Mouse (Mus musculus) kidney, adult 9 months (tissue): ENCODE results near the gene Rps17.

Experiments used
- DNase-seq: peaks from one replicate; pipeline ENCODE4 v3.0.0; 2022

The Rps17 gene

DNA sequence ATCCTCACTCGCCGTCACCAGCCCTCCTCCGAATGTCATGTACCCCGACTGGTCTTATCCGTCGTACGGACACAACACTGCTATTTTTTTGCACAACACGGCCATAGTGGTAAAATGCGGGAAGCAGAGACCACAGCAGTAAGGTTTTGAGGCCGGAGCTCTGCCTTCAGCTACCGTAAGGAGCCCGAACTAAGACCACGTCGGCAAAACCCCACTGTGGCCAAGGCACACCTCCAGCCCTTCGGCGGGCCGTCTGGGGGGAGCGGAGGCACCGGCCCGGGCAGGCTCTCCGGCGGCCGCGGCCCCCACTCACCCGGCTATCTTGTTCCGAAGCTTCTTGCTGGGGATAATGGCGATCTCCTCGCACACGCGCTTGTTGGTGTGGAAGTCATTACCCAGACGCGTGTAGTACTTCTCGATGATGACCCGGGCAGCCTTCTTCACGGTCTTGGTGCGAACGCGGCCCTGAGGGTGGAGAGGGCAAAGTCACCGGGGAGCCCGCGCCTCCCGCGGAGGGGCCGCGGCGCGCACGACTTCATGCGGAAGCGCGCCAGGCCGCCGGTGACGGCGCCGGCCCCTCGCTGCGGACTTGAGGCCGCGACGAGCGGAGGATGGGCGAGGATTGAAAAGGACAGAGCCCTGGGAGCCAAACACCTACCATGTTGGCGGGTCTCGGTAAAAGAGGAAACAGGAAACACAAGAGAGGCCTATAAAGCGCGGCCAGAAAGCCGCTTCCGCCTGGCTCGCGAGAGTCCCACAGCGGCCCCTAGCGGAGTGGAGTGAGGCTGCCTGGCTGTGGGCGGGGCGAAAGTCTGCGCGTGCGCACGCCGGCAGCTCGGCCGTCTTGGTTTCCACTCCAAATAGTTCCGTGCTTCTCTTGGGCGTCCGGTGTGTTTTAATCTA is at the start of gene Rps17:
Rps17 (minus strand) TSS at position 711 of the 903 bp plus-strand sequence.
- peak; percentile 97 for DNase-seq

GRCm38 (mm10) chr7:81379363-81379762 is 34.3 kb upstream of the Rps17 start:
- no peak for DNase-seq

GRCm38 (mm10) chr7:81372337-81372920 is 27.4 kb upstream of the Rps17 start:
- DNase-seq: no peak

- DNase-seq: no peak
These were observed 26.8 kb upstream of the Rps17 start for GRCm38 (mm10) chr7:81371811-81372210.

DNA sequence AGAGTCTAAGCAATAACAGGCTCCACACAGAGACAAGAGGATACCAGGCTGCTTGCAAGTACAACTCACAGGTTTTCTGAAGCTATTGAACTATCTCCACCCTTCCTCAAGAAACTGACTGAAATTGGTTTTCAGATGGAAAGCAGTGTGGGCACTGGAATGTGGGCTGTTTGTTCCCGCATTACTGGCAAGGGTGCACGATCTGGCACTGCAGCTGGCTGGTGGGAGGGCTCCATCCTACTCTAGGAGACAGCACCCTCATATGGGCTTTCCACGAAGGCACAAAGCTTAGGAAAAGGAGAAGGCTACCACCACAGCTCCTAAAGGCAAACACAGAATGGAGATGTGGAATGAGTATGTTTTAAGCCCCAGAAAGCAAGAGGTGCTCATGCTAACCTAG is 24.7 kb upstream of the Rps17 start:
- DNase-seq: no peak

GRCm38 (mm10) chr7:81367946-81368345 is 22.9 kb upstream of the Rps17 start:
- DNase-seq: peak; percentile 24

- no peak for DNase-seq
These were observed 11.9 kb upstream of the Rps17 start for GRCm38 (mm10) chr7:81356975-81357374.

DNA sequence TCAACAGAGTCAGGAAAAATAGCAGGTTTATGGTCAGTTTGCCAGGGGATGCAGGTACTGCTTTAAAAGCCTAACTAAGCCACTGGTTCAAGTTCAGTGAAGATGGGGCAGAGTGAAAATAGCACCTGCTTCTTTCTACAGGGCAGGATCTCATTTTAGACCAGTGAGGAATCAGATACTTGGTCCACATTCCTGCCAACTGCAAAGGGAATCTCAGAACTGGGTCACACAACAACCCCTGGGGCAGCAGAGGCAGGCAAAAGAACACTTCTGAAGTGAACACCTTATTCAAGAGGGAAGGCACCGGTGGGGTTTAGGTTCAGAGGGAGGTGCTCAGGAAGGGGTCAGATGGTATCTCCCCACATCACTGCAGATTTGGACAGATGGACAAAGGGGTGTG is 11.3 kb upstream of the Rps17 start:
- DNase-seq: no peak

- no peak for DNase-seq
These were observed 10.7 kb upstream of the Rps17 start for GRCm38 (mm10) chr7:81355746-81356145.

- no peak for DNase-seq
These were observed 6.8 kb upstream of the Rps17 start for GRCm38 (mm10) chr7:81351826-81352225.

- DNase-seq: no peak
These were observed 3.2 kb upstream of the Rps17 start for GRCm38 (mm10) chr7:81348206-81348605.

GRCm38 (mm10) chr7:81345447-81346170 is 555 bp upstream of the Rps17 start:
- DNase-seq: no peak

- DNase-seq: no peak
These were observed 1.2 kb downstream of the Rps17 start for GRCm38 (mm10) chr7:81343831-81344230.

DNA sequence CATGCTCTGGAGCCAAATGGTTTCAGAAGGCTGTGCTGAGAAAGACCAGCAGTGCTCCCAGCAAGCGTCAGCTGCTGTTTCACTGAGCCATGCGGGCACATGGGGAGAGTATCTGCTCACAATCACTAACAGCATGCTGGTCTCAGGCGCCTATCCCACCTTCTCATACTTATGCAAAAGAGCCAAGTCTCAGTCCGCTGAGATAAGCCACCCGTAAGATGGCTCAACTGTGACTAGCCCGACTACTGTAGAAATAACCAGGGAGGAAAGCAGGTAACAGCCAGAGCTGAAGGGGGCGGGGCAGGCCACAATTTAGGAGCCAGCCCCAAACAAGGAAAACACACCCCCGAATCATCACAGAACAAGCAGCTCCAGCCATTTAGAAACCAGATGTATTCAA is 1.7 kb downstream of the Rps17 start:
- DNase-seq: no peak

DNA sequence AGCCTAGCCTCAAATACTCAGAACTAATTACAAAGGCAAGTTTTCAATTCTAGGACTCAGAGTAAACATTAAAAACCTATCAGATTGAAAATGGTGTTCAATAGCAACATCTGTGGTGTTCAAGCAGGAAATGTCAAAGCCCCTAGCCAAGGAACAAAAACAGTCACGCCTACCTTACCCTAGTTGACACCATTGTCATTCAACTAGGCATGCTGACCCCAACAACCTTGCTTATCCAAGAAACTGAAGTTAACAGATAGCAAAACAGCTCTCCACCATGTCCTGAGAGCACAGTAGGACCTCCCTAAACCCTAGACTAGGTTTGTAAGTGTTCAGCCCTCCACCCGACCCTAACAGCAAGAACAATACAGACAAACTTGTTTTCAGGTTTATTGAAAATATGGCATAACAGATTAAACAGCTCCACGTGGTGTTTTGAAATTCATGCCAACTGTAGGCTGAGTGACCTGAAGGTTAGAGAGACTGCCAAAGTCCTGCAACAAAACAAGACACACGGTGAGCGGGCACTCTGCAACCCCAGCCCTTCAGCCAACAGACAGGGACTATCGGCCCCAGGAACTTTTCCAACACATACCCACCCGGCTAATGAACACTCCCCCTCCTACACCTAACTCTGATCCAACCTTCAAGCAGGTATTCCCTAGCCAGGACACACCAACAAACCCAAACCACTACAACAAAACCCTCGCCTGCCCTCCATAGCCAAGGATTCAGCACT is 2.5 kb downstream of the Rps17 start:
- peak; percentile 59 for DNase-seq

- DNase-seq: peak; percentile 55
These were observed 3.5 kb downstream of the Rps17 start for GRCm38 (mm10) chr7:81341563-81341962.

DNA sequence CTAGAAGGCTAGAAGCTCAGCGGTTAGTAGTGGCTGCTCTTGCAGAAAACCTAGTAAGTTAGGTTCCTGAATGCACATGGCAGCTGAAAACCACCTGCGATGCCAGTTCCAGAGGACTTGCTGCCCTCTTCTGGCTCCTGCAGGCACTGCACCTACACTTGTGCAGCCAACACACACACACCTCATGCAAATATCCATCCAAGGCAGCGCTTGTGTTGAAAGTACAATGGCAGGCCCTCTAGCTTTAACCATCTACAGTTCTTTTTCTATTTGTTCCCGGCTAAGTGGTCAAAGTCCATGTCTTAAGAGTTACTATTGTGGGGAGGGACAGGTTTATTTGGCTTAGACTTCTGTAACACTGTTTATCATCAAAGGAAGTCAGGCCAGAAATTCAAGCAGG is 5.3 kb downstream of the Rps17 start:
- DNase-seq: peak; percentile 85

GRCm38 (mm10) chr7:81338522-81338873 is 6.6 kb downstream of the Rps17 start:
- DNase-seq: no peak

- no peak for DNase-seq
These were observed 7.1 kb downstream of the Rps17 start for GRCm38 (mm10) chr7:81337785-81338521.

- peak; percentile 65 for DNase-seq
These were observed 8.6 kb downstream of the Rps17 start for GRCm38 (mm10) chr7:81336432-81336786.

DNA sequence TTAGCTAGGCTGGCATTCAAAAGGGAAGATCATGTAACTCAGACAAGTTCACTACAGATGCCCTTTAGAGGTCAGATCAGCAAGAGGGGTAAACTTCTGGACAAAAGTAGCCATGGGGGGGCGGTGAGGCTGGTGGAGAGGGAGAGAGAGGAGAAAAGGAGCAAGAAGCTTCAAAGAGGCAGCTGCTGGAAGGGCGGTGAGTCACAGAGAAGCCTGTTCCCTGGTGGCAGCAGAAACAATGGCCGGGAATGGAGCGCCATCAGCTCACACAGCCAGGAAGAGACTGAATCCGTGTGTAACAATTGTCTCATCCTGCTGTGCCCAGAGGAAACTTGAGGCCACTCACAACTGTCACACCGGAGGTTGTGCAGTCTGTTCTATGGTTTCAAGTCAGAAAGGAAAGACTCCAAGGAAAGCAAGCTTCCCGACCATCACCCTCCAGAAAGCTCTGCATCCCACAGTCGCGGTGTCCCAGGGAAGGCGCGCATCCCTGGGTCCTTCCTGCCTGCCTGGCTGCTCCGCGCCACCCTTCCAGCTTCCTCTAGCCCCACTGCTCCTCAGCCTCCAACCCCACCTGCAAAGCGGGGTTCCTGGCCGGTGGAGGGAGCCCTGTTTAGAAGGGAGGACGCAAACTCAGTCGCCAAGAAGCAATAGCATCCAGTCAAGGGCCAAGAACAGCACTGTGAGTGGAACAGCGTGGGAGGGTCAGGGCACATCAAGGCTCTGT is 9.2 kb downstream of the Rps17 start:
- no peak for DNase-seq

- no peak for DNase-seq
These were observed 13.2 kb downstream of the Rps17 start for GRCm38 (mm10) chr7:81331851-81332250.
